Mouse (Mus musculus) adrenal gland, adult 18-20 months (tissue): Measurements from ENCODE around the gene Dpyd. TPM values are rescaled to one million over a fixed set of nuclear protein-coding genes. Genes with fewer than 3 reads are reported as not detected.

Experiments
- DNase-seq, 2 experiments: peaks; one replicate each; pipeline ENCODE4 v3.0.0; 2021 to 2022; ENCODE audit warnings: low spot score in 2 of 2
- long read RNA-seq, 2 experiments: library from polyadenylated mRNA; stranded (forward); transcript quantifications; one replicate each; pipeline ENCODE4 v2.0.0; 2021
- total RNA-seq, 2 experiments: library from RNA; stranded (reverse); gene quantifications; 1 replicate in 1 of 2; 2 replicates in 1 of 2; pipeline ENCODE4 v1.2.3; 2021

Dpyd gene
- total RNA-seq: 10 to 100 TPM; 20.6 to 26.4 TPM
- long read RNA-seq, experiment 1, full-length matches to known transcripts: 2 of 3 reads
- long read RNA-seq, experiment 1, partial matches to known transcripts: 1 of 3 reads
- long read RNA-seq, experiment 1, other reads (novel, unspliced or antisense): 0 of 3 reads
- long read RNA-seq, experiment 2, full-length matches to known transcripts: 3 of 5 reads
- long read RNA-seq, experiment 2, partial matches to known transcripts: 0 of 5 reads
- long read RNA-seq, experiment 2, other reads (novel, unspliced or antisense): 2 of 5 reads

DNA sequence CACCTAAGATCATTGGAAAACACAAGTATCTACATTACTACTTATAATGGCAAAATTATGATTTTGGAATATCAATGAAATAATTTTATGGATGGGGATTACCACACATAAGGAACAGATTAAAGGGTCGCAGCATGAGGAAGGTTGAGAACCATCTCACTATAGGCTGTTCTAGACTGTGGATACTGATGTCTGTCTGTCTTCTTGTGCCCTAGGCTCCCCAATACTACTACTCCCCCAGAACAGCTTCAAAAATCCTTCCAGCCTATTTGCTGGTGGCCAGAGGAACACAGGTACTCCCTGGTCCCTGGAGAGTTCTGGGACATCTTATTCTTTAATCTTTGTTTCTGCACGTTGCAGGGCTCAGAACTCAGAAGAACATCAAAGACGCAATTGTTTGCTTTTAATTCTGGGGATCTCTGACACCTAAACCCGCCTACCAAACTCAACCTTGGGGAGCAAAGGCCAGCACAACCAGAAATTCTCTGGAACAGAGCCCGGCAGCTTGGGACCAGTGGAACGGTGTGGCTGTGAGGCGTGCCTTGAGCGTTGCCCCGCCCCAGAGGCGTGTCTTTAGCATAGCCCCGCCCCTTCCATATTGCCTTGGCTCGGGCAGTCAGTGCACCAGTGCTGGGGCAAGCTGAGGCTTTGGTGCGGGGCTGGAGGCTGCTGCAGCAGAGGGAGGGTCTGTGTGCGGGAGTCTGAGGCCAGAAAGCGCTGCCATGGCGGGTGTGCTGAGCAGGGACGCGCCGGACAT lies at the start of gene Dpyd:
Gene Dpyd, plus strand, starts transcription at position 576 of the 757 bp plus-strand sequence.
- DNase-seq: peak; percentile 75 to 78

DNA sequence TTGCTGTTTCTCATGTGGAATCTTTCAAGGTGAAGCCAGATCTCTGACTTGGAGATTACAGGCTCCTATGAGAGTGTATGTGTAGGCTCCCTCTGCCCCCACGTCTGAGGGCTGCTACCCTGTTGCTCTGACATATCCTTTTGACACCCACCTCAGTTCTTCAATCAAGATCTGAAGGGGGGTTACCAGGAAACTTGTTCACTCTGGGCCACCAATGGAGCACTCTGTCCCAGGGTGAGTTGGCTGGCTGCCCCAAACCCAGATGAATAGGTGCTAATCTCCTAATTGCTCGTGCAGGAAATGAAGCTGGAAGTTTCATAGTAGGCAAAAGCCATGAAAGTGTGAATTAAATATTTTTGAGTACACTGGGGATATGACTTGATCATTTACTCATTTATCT lies 24.3 kb upstream of the Dpyd start:
- DNase-seq: no peak

DNA sequence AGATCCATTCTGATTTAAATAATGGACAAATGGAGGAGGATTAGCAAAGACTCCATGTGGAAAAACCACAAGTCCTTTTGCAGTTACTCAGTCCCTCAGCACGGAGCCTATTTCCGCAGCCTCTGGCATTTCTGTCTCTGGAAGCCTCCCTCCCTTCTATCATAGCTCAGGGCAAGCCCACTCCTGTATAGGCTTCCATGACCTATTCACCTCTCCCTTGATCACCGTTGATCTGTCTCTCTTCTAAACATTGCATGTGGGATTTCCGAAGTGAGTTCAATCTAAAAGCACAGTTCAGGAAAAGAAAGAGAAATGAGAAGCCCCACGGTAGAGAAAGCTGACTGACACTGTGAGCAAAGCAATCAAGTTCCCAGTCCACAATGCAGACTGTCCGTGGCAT lies 20.2 kb upstream of the Dpyd start:
- DNase-seq: no peak

DNA sequence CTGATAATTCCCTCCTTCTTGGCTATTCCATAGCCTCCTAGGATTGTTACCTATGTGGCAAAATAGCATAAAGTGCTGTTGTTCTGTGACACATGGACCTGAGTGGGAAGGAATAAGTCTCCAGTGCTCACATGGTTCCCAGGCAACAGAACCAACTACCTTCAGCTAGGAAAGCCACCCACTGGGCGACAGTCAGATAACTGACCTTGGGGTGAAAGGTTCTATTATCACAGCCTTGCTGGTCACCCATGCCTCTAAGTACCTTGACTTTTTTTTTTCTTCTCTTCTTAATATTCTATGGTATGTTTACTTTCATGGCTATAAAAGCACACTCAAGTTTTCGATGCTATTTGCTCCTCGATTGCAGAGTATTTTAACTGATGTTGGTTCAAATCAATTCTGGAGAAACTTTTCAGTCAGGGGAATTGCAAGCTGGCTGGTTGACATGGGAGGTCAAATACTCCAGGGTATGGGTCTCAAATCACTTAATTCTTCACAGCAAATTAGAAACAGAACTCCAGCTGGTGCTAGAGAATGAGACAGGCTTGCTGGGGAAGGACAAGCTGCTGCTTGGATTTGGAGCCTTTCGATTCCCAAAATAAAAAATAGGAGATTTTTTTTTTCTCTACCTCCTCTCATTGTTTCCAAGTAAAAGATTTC lies 14.2 kb upstream of the Dpyd start:
- no peak for DNase-seq

DNA sequence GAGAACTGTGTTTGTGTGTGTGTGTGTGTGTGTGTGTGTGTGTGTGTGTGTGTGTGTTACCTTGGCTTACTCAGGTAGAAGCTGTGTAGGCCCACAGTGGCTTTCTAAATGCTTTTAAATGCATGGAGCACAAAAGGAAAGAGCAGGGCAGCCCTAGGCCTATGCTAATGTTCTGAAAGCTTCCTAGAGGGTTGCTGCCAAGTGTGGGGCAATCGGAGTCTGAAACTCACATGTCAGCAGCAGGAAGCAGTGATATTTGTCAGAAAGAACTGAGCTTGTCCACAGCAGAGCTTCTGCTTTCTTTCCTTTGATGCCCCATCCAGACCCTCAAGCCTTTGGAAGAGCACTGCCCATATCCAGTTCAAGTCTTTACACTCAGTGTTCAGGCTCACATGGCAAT lies 4.3 kb upstream of the Dpyd start:
- no peak for DNase-seq

DNA sequence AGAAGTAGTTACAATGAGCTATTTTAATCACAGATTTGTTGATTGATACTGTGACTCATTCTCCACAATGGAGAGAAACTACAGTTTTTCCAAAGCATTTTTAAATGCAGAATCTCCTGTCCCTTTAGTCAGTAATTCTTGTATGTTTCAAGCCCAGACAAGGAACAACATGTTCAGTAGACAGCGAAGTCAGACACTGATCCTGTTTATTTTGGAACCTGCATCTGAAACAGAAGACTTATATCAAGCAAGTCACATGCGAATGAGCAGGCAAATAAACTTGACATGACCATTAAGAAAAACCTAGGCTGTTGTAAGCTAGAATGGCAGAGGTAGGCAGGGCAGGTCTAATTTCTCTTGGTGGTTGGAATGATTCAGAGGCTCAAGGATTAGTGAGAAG lies 2.0 kb upstream of the Dpyd start:
- DNase-seq: no peak

DNA sequence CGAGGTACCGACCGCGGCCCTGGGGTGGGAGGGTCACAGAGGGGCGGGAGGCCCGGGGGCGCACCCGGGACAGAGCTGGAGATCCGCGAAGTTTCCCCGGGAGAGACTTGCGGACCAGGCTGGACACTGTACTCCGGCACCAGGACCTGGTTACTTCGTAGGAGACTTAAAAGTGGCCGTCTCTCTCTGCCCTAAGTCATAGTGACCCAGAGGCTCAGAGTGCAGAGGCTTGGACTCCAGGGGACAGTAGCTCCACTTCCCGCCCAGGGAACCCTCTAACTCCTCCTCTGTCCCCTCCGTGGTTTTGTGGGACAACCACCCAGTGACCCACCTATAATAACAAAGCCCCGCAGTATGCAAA lies 362 bp downstream of the Dpyd start:
- no peak for DNase-seq

DNA sequence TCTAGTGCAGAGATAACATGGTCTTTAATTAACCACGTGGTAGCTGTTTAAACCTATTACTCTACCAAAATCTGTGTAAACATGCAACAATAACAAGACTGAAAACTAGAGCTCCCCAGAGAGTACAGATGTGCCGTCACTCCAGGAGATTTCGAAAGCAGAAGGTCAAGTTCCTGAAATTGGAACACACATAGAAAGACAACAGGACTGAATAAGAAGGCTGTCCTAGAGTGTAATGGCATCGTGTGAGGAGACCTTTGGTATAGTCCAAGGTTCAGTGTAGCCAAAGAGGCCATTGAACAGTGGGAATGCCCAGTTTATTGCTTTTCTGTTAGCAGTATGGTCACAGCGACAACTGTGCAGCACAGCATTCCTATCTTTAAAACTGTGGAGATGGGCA lies 4.8 kb downstream of the Dpyd start:
- DNase-seq: no peak

DNA sequence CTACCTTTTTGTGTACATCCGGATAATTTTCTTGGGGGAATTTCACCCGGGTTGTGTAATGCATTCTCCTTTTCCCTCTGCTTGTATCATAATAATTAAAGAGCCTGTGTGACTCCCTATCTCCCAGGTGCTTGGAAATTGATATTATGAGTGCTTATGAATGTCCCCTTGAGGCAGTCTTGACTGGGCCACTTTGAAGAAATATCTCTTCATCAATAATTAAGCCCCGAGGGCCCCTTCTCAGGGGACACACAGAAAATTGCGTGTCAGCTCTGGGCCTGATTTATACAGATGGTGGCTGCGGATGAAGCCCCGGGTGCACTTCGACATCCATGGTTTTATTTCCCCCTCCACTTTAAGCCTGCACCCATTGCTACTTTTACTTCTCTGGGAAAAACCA lies 8.3 kb downstream of the Dpyd start:
- DNase-seq: no peak

DNA sequence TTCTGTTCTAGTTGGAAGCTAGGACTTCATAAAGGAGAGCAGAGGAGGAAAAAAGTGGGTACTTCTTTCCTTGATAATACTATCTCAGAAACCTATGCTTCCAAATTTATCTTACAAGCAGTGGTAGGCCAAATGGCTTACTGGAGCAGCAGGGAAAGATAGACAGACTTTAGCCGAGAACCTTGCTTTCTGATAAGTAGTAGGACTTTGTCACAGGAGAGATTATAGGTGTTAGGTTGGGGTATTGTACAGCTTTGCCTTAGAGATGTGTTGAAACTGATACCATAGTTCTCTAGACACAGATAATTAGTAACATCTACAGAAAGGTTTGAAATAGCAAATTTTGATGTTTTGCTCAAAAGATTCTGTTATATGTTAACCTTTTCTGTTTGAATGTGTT lies 28.6 kb downstream of the Dpyd start:
- no peak for DNase-seq

DNA sequence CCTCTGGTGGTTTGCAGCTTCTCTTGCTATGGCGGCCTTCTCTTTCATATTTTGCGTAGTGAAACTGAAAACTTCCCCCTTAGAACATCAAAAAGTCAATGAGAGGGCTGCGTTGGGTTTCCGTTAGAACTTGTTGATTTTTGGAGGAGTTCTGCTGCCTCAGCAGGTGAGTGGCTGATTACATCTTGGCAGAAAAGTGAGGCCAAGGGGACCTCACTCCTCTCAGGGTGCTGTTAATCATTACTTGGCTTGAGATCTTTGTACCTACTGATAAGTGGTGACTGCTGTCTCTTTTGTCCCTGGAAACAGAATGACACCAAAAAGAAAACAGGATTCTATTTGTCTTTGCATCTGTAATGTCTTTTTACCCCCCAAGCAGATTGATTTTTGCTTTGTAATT lies 32.9 kb downstream of the Dpyd start:
- DNase-seq: no peak

DNA sequence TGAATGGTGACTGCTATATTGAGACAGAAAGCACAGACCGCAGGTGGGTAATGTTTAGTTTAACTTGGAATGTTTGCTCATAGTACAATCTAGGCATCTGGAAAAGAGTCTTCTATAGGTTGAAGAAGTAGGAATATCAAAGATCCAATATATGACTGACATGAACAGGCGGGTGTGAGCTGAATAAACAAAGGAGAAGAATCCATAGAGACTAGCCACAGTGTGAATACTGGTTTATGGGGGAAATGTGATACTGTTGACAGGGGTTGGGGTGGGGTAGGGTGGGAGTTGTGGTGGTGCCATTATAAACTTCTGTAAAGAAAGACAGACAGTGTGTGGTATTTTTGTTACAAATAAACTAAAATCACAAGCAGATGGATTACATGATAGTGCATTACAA lies 33.8 kb downstream of the Dpyd start:
- no peak for DNase-seq

DNA sequence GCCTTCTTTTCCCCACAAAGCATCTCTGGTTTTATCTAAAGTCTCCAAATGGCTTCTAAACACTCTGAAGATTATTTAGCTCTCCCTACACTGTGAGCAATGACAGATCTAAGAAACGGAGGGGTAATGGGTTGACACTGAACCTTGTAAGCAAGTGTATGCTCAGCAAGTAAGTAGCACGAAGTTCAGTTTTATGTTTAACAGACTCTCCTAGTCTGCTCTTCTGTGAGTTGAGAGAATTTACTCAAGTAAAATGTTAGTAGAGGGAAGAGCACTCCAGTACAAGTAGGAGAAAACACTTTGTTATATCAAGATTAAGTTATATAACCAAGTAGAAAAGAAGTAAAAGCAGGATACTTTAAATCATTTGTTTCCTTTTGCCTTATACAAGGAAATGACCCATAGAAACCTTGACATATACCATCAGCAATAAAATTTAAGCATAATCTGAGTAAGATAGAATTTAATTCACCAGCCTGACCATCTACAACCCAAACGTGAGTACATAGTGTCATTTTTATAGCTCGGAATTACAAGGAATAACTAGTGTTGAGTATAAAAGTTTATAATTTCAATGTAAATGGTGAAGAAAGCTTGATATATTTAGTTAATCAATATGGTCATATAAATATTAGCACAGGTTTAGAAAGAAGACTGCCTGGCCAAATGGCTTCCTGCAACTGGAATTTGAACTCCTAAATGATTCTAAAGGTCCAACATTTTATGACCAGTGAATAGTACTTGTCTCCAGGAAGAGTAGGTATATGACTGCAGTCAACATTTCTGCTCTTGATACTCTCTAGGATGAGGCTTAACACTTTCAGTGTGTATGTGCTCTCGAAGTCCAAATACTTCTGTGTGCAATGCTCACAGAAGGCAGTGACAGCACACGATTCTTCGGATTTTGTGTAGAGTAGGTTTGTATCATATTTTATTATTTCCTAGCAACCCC lies 40.0 kb downstream of the Dpyd start:
- no peak for DNase-seq

DNA sequence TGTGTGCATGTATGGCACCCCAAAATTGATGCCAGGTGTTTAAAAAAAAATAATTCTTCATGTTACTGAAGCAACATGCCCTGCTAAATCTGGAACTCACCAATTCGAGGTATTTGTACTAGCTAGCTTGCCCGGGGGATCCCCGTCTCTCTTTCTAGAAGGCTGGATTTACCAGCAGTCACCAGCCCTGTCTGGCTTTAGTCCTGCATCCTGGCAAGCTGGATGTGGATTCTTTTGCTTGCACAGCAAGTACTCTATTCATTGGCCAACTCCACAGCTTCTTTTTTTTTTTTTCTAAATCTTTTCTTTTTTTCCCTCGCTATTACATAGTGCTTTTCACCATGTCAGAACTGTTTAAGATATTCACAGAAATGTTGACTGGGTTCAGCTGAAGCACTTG lies 46.8 kb downstream of the Dpyd start:
- no peak for DNase-seq

DNA sequence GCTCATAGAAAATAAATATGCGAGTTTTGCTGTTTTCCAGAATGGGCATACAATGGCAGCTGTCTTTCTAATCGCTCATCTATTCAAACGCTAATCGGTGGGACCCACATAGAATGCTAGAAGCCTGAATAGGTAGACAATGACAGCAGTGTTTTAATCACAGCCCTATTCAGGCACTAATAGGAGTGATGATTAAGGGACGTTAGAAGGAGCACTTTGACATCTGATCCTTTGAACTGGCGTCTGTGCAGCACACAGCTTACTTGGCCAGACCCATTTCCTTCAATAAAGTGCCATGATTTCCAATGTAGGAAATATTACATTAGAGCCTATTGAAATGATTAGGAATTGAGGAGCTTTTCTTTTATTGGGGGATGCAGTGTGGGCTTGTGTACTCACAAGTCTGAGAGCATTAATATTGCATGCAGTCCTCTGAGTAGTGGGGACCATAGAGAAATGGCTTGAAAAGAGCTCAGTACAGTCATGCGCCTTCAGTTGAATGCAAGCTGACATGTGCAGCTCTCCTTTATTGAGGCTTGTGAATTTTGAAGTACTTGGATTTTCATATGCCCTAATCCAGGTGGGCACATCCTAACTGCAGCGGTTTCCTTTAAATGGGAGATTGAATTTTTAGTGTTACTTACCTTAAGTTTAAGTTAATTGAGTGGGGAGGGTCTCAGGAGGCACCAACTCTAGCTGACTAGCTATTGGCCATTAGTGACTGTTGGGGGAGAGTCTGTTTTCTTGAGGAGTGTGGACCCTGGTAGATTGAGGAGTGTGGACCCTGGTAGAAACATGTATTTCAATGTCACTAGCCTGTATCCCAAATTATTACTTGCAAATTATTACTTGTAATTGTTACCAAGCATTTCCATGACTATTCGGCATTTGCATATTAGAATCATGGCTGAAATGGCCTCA lies 64.8 kb downstream of the Dpyd start:
- DNase-seq: no peak

DNA sequence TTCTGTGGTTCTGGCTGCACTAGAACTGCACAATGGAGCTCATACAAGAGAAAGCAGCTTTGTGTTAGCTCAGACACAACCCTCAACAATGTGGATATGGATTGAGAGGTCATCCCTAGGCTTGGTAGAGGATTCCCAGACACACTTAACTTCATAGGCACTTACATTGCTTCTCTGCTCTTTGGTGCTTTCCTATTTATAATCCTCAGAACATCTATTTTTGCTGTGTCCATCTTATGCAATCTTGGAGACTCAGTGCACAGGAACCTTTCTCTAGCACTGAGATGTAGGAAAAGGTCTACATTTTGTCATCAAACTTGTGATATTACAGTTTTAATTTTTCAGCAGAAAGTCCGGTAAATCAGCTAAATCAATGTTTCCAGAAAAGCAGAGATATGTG lies 67.8 kb downstream of the Dpyd start:
- DNase-seq: no peak

DNA sequence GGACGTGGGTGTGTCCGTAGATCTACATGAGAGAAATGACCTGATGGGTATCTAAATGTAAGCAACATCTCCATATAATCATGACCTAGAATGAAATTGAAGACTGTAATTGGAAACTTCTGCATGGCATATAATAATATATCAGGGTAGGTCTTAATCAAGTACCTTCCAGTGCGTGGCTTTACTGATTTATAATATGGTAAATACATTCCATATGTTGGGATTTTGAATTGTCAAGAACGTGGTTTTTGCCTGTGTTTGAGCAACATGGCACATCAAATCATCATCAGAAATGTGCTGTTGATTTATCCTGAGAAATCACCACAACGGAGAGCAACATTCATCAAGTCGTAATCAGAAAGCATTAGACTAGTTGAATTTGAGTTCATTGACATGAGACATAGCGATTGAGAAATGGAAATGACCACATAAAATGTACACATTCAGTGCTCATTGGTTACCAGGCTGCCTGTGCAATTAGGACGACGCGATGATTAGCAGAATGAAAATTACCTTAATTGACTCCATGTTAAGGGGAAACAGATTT lies 84.2 kb downstream of the Dpyd start:
- DNase-seq: no peak

DNA sequence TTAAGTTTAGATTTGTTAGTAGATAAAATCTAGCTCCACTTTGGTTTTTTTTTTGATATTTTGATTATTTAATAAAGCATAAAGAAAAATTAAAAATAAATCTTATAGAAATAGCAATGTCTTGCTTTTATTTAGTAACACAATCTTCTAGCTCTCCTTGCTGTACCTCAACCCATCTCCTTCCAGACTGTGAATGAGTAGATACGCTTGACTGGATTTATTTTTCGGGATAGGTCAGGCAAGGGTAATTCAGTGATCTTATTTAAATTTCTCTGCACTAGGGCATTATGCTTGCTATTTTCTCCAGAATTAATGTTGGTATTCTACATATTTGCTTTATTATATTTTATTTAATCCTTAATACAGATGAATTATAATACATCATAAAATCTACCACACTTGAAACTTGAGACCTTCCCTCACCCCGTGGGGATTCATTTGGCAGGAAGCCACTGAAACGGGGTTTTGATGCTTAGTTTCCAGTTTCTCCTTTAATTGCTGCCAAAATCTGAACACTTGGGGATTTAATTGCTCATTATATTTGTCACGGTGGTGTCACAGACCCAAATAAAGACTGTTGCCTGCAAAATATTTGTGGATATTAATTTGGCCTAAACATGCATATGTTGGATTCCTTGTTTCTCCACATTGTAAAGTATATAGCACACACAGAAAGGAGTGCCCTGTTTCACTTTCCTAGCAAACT lies 102.2 kb downstream of the Dpyd start:
- peak in 1 of 2 experiments; percentile 20 for DNase-seq

DNA sequence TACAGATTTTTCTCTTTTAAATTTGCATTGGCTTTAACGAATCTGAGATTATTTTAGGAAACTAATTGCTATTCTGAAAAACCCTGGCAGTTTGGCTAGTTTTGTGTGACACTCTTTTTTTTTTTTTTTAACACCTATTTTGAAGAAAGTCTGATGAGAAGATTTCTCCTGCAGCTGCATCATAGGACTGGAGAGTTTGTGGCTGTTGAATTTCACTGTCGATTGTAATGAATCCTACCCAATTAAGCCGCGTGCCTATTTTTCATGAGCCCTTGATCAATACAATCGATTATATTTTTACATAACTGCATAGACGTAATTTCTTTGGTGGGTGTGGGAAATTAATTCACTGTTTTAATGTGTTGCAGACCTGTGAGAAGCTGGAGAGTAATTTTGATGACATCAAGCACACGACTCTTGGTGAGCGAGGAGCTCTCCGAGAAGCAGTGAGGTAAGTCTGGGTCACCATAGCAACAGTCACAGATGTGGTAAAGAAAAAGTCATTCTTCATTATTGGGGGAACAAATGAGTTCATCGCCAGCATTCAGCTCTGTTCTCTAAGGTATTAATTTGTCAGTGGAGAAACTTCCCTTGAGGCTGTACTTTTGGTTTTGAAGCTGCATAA lies 112.3 kb downstream of the Dpyd start:
- DNase-seq: no peak
